Mouse (Mus musculus): ENCODE measurements around the gene Esr1.

GRCm38 (mm10) chr10:4752977-4753376 is 141.6 kb downstream of the Esr1 start:
- TF ChIP-seq POLR2A (IDR thresholded peaks at IDR 0.05; ENCODE audit: borderline replicate concordance, extremely low read depth, low read depth, low read length) (no peak), CTCF (IDR thresholded peaks at IDR 0.05; ENCODE audit: insufficient read depth, low read length) (no peak)
